Mouse (Mus musculus): ENCODE measurements around the gene Cd209g. TPM values are rescaled to one million over a fixed set of nuclear protein-coding genes. Genes with fewer than 3 reads are reported as not detected.

Cd209g gene
- total RNA-seq (2023), result not detected

GRCm38 (mm10) chr8:4133798-4134197 is at the start of gene Cd209g:
Gene Cd209g (plus strand): TSS chr8:4134098.

GRCm38 (mm10) chr8:4105735-4106134 is 28.2 kb upstream of the Cd209g start, which contains the start of gene Cd209f:
Gene Cd209f (minus strand): TSS chr8:4105835.

GRCm38 (mm10) chr8:4165852-4166751 is 32.2 kb downstream of the Cd209g start, which contains the start of gene Evi5l:
Gene Evi5l (plus strand): TSS chr8:4166567.

Other genes starting within 250 kb of the Cd209g start
- gene Cd209b, start 207.3 kb upstream of the Cd209g start, total RNA-seq (2023), result 1 to 10 TPM; 1.7 to 2.6 TPM
- gene Cd209c, start 179.4 kb upstream of the Cd209g start, total RNA-seq (2023), result 10 to 100 TPM in 1 of 2 experiments, 1 to 10 TPM in 1; 7.6 to 14.1 TPM
- gene Cd209f, start 28.3 kb upstream of the Cd209g start, total RNA-seq (2023), result not detected
- gene Evi5l, start 32.5 kb downstream of the Cd209g start, total RNA-seq (2023), result 1 to 10 TPM; 9.8 TPM
- gene Prr36, start 83.4 kb downstream of the Cd209g start, total RNA-seq (2023), result not detected
- gene Lrrc8e, start 92.7 kb downstream of the Cd209g start, total RNA-seq (2023), result not detected
- gene Map2k7, start 104.6 kb downstream of the Cd209g start, total RNA-seq (2023), result 10 to 100 TPM; 76.0 to 85.7 TPM
- not detected for gene Gm49320, start 104.8 kb downstream of the Cd209g start, total RNA-seq (2023)
- gene Tgfbr3l, start 114.1 kb downstream of the Cd209g start, total RNA-seq (2023), result 10 to 100 TPM in 1 of 2 experiments, 1 to 10 TPM in 1; 8.3 to 10.2 TPM
- gene Snapc2, start 119.0 kb downstream of the Cd209g start, total RNA-seq (2023), result 10 to 100 TPM in 1 of 2 experiments, 1 to 10 TPM in 1; 8.8 to 14.5 TPM
- 1 to 10 TPM in 1 of 2 experiments, under 1 TPM in 1; 0.94 to 1.2 TPM for gene Ctxn1, start 125.2 kb downstream of the Cd209g start, total RNA-seq (2023)
- 10 to 100 TPM; 52.5 to 54.7 TPM for gene Timm44, start 141.8 kb downstream of the Cd209g start, total RNA-seq (2023)
- gene Ccl25, start 191.1 kb downstream of the Cd209g start, total RNA-seq (2023), result 10 to 100 TPM; 20.0 to 23.1 TPM
- 10 to 100 TPM; 77.6 to 84.8 TPM for gene Elavl1, start 191.3 kb downstream of the Cd209g start, total RNA-seq (2023)

Measured in monocyte, adult 59 days (primary cell).